Mouse (Mus musculus): ENCODE data around the gene Wee2. TPM values are rescaled to one million over a fixed set of nuclear protein-coding genes. Genes with fewer than 3 reads are reported as not detected.

Wee2 gene
- polyA plus RNA-seq, 1 experiment from 2014 or later = not detected

DNA sequence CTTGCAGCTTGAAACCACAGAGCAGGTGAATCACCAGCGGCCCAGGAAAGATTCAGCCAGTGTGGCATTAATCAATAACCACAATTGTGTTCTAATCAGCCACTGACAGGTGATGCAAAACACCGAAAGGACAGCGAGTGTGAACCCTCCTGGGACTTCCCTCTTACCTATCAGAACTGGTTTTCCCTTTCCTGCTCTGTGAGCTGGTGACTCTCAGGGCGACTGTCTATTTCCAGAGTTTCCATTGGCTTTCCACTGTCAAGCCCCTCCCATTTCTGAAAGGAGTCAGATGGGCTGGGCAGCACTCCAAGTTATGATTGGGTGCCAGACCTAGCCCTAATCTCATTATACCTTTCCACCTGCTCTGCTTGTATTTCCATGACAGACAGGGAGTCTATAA, 7.5 kb upstream of the Wee2 start:
- WGBS = 44% methylated on average over 4 of the region's 4 CpGs
- Histone ChIP-seq H3K36me3 (ENCODE audit: control insufficient read depth, insufficient read depth, low read length) (no peaks in the 10 kb centered on the region), H3K9me3 (ENCODE audit: control insufficient read depth, low read length) (no peaks in the 10 kb centered on the region), H3K4me3 (ENCODE audit: low read depth, low read length) (no peak overlapping the region), H3K27ac (ENCODE audit: low read depth, low read length) (no peak overlapping the region), H3K27me3 (replicated peaks; ENCODE audit: control insufficient read depth, insufficient read depth, low read length) (no peaks in the 10 kb centered on the region; the same call in 1 of the 2 replicates), H3K4me1 (replicated peaks; ENCODE audit: control insufficient read depth, insufficient read depth, low read length) (no peaks in the 10 kb centered on the region; the same call in 1 of the 2 replicates), H3K4me2 (no peak overlapping the region), H3K9ac (ENCODE audit: low read depth, low read length) (no peak overlapping the region)
- ATAC-seq (replicated peaks; ENCODE audit: low FRiP score) (no peak), DNase-seq (ENCODE audit: low spot score) (no peak)

DNA sequence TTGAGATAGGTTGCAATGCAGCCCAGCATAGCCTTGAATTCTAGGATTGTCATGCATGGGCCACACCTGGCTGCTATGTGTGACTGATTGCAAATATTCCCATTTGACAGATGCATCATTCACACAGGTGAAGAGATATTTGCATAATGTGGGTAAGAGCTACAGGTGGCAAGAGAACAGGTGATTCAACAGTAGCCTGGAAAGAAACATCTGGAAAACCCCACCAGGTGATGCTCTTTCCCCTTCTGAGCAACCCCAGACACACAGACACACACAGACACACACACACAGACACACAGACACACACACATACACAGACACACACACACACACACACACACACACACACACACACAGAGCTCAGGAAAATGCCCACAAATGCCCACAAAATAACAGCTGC, 7.1 kb upstream of the Wee2 start:
- no peak for ATAC-seq (replicated peaks; ENCODE audit: low FRiP score)

DNA sequence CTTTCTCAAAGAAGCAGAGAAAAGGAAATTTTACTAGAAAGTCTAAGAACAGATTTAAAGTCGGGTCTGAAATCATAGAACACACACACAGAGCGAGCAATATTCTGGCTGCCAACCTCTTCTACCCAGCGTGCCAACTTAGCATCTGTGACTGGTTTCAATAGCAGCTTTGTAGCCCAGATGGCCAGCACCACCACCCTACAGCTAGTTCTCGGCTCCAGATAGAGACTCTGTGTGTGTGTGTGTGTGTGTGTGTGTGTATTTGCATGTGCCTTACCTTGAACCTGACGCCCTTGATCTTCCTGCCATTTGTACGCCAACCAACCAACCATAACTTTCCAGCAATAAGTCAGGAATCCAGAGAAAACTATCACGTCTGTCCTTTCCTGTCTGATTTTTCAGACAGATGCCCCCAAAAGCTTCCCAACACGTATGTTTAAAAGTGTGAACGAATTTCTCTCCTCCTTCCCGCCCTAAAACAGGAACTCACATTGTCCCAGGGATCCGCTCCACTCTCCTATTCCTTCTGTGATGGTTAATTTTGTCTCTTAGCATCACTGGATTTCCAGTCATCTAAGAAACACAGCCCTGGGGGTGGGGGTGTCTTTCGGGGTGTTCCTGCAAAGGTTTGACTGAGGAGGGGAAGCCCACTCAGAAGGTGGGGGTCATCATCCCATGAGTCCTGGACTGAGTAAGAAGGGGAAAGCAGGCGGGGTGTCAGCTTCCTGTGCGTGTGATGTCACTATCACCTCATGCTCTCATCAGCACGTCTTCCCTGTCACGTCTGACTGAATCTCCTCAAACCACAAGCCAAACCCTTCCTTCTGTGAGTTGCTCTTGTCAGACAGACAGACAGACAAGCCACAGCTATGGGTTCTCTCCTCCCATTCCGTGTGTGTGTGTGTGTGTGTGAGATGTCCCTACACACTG, 6.3 kb upstream of the Wee2 start:
- Histone ChIP-seq H3K27me3 (replicated peaks; ENCODE audit: control insufficient read depth, insufficient read depth, low read length) (no peaks in the 10 kb centered on the region; the same call in 1 of the 2 replicates), H3K4me2 (no peak overlapping the region), H3K36me3 (ENCODE audit: control insufficient read depth, insufficient read depth, low read length) (no peaks in the 10 kb centered on the region), H3K4me3 (ENCODE audit: low read depth, low read length) (no peak overlapping the region), H3K9me3 (ENCODE audit: control insufficient read depth, low read length) (no peaks in the 10 kb centered on the region), H3K9ac (ENCODE audit: low read depth, low read length) (no peak overlapping the region), H3K27ac (ENCODE audit: low read depth, low read length) (no peak overlapping the region), H3K4me1 (replicated peaks; ENCODE audit: control insufficient read depth, insufficient read depth, low read length) (no peaks in the 10 kb centered on the region; the same call in 1 of the 2 replicates)
- DNase-seq (ENCODE audit: low spot score) (no peak), ATAC-seq (replicated peaks; ENCODE audit: low FRiP score) (no peak)
- WGBS = 78% methylated on average over 17 of the region's 17 CpGs

More for the DNA sequence above, 7.1 kb upstream of the Wee2 start:
- Histone ChIP-seq H3K4me2 (no peak overlapping the region), H3K36me3 (ENCODE audit: control insufficient read depth, insufficient read depth, low read length) (no peaks in the 10 kb centered on the region), H3K4me1 (replicated peaks; ENCODE audit: control insufficient read depth, insufficient read depth, low read length) (no peaks in the 10 kb centered on the region; the same call in 1 of the 2 replicates), H3K27ac (ENCODE audit: low read depth, low read length) (no peak overlapping the region), H3K27me3 (replicated peaks; ENCODE audit: control insufficient read depth, insufficient read depth, low read length) (no peaks in the 10 kb centered on the region; the same call in 1 of the 2 replicates), H3K9ac (ENCODE audit: low read depth, low read length) (no peak overlapping the region), H3K9me3 (ENCODE audit: control insufficient read depth, low read length) (no peaks in the 10 kb centered on the region), H3K4me3 (ENCODE audit: low read depth, low read length) (no peak overlapping the region)
- DNase-seq (ENCODE audit: low spot score) = no peak

DNA sequence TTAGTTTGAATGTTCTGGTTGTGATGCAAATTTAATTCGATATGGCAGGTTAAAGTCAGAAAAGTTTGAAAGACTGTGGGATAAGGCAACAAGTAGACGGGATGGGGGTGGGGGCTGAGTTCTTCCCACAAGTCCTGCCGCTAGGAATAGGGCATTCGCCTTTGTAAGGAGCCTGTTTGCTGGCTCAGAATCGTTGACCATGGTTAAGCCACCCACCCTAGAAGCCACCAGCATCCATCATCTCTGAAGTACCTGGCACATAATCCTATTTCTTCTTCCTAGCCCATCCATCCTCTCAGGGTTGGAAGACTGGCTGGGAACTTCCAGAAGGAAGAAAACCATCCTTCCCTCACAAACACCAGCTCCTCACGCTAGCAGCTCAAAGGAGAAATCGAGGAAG, 4.2 kb upstream of the Wee2 start:
- Histone ChIP-seq H3K27ac (ENCODE audit: low read depth, low read length) (no peak overlapping the region), H3K4me1 (replicated peaks; ENCODE audit: control insufficient read depth, insufficient read depth, low read length) (no peaks in the 10 kb centered on the region; the same call in 1 of the 2 replicates), H3K9ac (ENCODE audit: low read depth, low read length) (no peak overlapping the region), H3K27me3 (replicated peaks; ENCODE audit: control insufficient read depth, insufficient read depth, low read length) (no peaks in the 10 kb centered on the region; the same call in 1 of the 2 replicates), H3K4me2 (peak overlapping the region; percentile 94), H3K4me3 (ENCODE audit: low read depth, low read length) (peak overlapping the region; percentile 78), H3K9me3 (ENCODE audit: control insufficient read depth, low read length) (no peaks in the 10 kb centered on the region), H3K36me3 (ENCODE audit: control insufficient read depth, insufficient read depth, low read length) (no peaks in the 10 kb centered on the region)
- DNase-seq (ENCODE audit: low spot score) (no peak), ATAC-seq (replicated peaks; ENCODE audit: low FRiP score) (no peak)
- 21% methylated on average over 7 of the region's 7 CpGs for WGBS

DNA sequence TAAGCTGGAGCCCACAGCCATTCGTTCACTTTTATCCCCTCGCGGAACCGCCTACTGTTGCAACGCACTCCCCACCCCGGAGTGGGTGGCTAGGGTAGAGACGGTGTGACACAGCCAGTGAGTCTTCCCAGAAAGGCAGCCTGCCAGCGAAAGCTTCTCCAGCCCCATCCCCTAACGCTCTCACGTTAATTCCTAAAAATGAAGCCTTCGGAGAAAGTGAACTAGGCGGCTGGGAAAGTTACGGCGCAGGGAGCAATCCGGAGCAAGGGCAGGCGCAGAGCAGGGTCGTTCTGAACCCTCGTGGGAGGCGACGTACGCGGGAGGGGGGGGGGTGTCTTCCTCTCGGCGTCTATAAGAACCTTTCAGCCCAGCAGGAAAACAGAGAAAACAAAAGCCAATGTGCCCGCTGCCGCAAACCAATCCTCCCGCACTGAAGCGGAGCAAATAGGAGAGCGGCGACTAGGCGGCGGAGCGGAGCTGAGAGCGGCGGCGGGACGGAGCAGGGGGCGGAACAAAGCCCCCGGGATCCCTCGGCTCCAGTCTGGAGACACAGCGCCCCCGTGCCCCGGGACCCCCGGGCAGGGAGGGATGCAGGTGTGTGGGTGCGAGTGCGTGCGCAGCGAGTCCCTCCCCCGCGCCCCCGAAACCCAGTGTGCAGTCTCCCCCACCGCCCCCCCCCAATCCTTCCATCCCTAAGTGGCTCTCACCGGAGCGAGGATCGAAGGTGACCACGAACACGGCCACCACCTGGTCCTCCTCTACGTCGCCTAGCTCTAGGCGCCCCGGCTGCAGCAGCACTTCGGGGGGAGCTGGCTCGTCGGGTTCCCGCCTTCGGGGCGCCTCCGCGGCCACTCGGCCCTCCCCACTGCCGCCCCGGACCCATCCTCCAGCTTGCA, 3.5 kb upstream of the Wee2 start:
- H3K4me2 ChIP-seq = peak overlapping the region; percentile 94
- peak overlapping the region; percentile 75 for H3K9ac ChIP-seq (ENCODE audit: low read depth, low read length)
- DNase-seq (ENCODE audit: low spot score) (peak; percentile 58), ATAC-seq (replicated peaks; ENCODE audit: low FRiP score) (peak; percentile 29)
- no peaks in the 10 kb centered on the region for H3K36me3 ChIP-seq (ENCODE audit: control insufficient read depth, insufficient read depth, low read length)
- WGBS = under 1% methylated on average over 70 of the region's 72 CpGs
- no peaks in the 10 kb centered on the region; the same call in 1 of the 2 replicates for H3K27me3 ChIP-seq (replicated peaks; ENCODE audit: control insufficient read depth, insufficient read depth, low read length)
- H3K4me1 ChIP-seq (replicated peaks; ENCODE audit: control insufficient read depth, insufficient read depth, low read length) = no peaks in the 10 kb centered on the region; the same call in 1 of the 2 replicates
- no peaks in the 10 kb centered on the region for H3K9me3 ChIP-seq (ENCODE audit: control insufficient read depth, low read length)
- H3K4me3 ChIP-seq (ENCODE audit: low read depth, low read length) = peak overlapping the region; percentile 78
- no peak overlapping the region for H3K27ac ChIP-seq (ENCODE audit: low read depth, low read length)

DNA sequence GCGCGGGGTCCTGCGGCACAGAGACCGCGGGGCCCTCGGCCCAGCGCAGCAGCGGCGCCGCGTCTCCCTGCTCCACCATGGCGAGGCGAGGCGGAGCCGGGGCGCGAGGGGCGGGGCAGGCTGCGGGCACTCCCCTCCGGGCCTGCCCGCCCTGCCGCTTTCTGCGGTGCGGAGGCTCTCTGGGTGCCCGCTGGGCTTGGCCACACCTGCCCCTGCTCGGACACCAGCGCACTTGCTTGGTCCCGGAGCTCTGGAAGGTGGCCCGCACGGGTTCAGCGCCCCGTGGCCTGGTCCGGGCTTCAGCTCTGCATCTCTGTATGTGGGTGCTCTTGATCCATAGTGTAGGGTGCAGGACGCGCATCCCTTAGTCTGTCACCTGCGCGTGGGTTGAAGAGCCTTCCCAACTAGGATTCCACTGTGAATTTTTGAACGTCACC, 2.8 kb upstream of the Wee2 start, which contains the start of gene E330009J07Rik:
E330009J07Rik (minus strand) TSS at position 89 of the 437 bp plus-strand sequence.
- ATAC-seq (replicated peaks; ENCODE audit: low FRiP score) (peak; percentile 89), DNase-seq (ENCODE audit: low spot score) (peak; percentile 85)
- Histone ChIP-seq H3K4me3 (ENCODE audit: low read depth, low read length) (peak within 1 kb of the TSS; percentile 78), H3K27ac (ENCODE audit: low read depth, low read length) (no peak within 1 kb of the TSS), H3K9me3 (ENCODE audit: control insufficient read depth, low read length) (no peaks in the 10 kb centered on the region), H3K4me1 (replicated peaks; ENCODE audit: control insufficient read depth, insufficient read depth, low read length) (no peaks in the 10 kb centered on the region; the same call in 1 of the 2 replicates), H3K36me3 (ENCODE audit: control insufficient read depth, insufficient read depth, low read length) (no peaks in the 10 kb centered on the region), H3K27me3 (replicated peaks; ENCODE audit: control insufficient read depth, insufficient read depth, low read length) (no peaks in the 10 kb centered on the region; the same call in 1 of the 2 replicates), H3K4me2 (peak within 1 kb of the TSS; percentile 94), H3K9ac (ENCODE audit: low read depth, low read length) (peak within 1 kb of the TSS; percentile 75)
- WGBS = under 1% methylated on average over 31 of the region's 38 CpGs

DNA sequence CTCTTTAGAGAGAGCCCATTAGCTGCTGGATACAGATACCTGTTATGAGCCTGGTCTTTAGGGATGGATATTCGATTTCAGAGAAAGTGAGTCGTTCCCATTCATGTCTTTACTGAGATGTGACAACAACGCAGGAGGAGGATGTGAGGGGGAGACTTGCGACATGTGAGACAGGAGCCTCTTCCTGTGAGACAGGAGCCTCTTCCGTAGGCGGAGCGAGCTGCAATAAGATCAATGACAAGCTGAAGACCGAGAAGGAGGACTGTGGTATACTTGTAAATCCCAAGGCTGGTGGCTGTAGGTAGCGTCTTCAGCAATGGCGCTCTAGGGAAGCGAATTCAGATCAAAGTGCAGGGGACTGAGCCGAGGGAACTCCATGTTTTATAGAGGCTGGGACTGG, 843 bp downstream of the Wee2 start:
- no peak for DNase-seq (ENCODE audit: low spot score)
- Histone ChIP-seq H3K27ac (ENCODE audit: low read depth, low read length) (no peak overlapping the region), H3K27me3 (replicated peaks; ENCODE audit: control insufficient read depth, insufficient read depth, low read length) (peaks cover 5% of the 10 kb centered on the region), H3K4me1 (replicated peaks; ENCODE audit: control insufficient read depth, insufficient read depth, low read length) (no peaks in the 10 kb centered on the region; the same call in 1 of the 2 replicates), H3K4me3 (ENCODE audit: low read depth, low read length) (no peak overlapping the region), H3K36me3 (ENCODE audit: control insufficient read depth, insufficient read depth, low read length) (no peaks in the 10 kb centered on the region), H3K9ac (ENCODE audit: low read depth, low read length) (no peak overlapping the region), H3K9me3 (ENCODE audit: control insufficient read depth, low read length) (no peaks in the 10 kb centered on the region), H3K4me2 (peak overlapping the region; percentile 29)
- ATAC-seq (replicated peaks; ENCODE audit: low FRiP score) = no peak
- WGBS = 20% methylated on average over 12 of the region's 12 CpGs

DNA sequence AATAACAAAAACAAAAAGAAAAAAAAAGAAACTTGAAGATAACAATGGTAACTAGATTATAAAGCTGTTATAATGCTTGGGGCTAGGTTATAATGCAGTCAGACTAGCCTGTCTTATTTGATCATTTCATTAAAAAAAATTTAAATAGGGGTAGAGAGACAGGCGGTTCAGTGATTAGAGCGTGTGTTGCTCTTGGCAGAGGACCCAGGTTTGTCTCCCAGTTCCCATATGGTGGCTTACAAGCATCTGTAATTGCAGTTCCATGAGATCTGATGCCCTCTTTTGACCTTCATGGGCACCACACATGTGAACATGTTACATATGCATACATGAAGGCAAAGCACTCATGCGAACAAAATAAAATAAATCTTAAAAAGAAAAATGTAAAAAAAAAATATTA, 2.4 kb downstream of the Wee2 start:
- Histone ChIP-seq H3K36me3 (ENCODE audit: control insufficient read depth, insufficient read depth, low read length) (no peaks in the 10 kb centered on the region), H3K9ac (ENCODE audit: low read depth, low read length) (no peak overlapping the region), H3K27ac (ENCODE audit: low read depth, low read length) (no peak overlapping the region), H3K4me2 (no peak overlapping the region), H3K4me1 (replicated peaks; ENCODE audit: control insufficient read depth, insufficient read depth, low read length) (no peaks in the 10 kb centered on the region; the same call in 1 of the 2 replicates), H3K27me3 (replicated peaks; ENCODE audit: control insufficient read depth, insufficient read depth, low read length) (peaks cover 5% of the 10 kb centered on the region; the same call in 1 of the 2 replicates), H3K9me3 (ENCODE audit: control insufficient read depth, low read length) (no peaks in the 10 kb centered on the region), H3K4me3 (ENCODE audit: low read depth, low read length) (no peak overlapping the region)
- DNase-seq (ENCODE audit: low spot score) = no peak
- 78% methylated on average over 3 of the region's 3 CpGs for WGBS
- no peak for ATAC-seq (replicated peaks; ENCODE audit: low FRiP score)
